8 mouse cellular contexts compared by ENCODE assay signal in genomic region chr5:66337969-66338345, GRCm38 (mm10).
DNase-seq lines count a peak whose midpoint lies in the region; ATAC-seq lines count a peak whose summit lies in the region.

No protein-coding gene starts in this region.

- peak overlapping the region; percentile 86 for H3K4me2 ChIP-seq in embryonic facial prominence, embryonic 15.5 days (replicated peaks)
- peak overlapping the region; percentile 94 for H3K4me2 ChIP-seq in midbrain, embryonic 15.5 days

- no peak overlapping the region for H3K9ac ChIP-seq in embryonic facial prominence, embryonic 15.5 days
- H3K9ac ChIP-seq in midbrain, embryonic 15.5 days = peak overlapping the region; percentile 62

- H3K36me3 ChIP-seq in embryonic facial prominence, embryonic 15.5 days = no peaks in the 10 kb centered on the region
- no peaks in the 10 kb centered on the region for H3K36me3 ChIP-seq in midbrain, embryonic 15.5 days (replicated peaks)

- H3K4me1 ChIP-seq in embryonic facial prominence, embryonic 15.5 days = peaks cover 18% of the 10 kb centered on the region
- H3K4me1 ChIP-seq in midbrain, embryonic 15.5 days = peaks cover 57% of the 10 kb centered on the region

- no peak overlapping the region for H3K27ac ChIP-seq in embryonic facial prominence, embryonic 15.5 days (replicated peaks)
- H3K27ac ChIP-seq in midbrain, embryonic 15.5 days = peak overlapping the region; percentile 82

- no peaks in the 10 kb centered on the region for H3K9me3 ChIP-seq in embryonic facial prominence, embryonic 15.5 days (replicated peaks)
- no peaks in the 10 kb centered on the region for H3K9me3 ChIP-seq in midbrain, embryonic 15.5 days

- peak; percentile 31 for DNase-seq in right cerebral cortex, adult 18-20 months
- DNase-seq in right cerebral cortex, postnatal 36 days (ENCODE audit: low spot score in 2 of 2) = no peak
- peak; percentile 82 for DNase-seq in heart, postnatal 4 days
- DNase-seq in layer of hippocampus, postnatal 14 days (ENCODE audit: low spot score in 2 of 2) = peak; percentile 50 to 77
- no peak for DNase-seq in frontal cortex, postnatal 14 days (ENCODE audit: low spot score in 2 of 2)
- DNase-seq in thymus, postnatal 4 days = no peak

- 0 out of 2 replicates have a peak, but pooled peaks have one; percentile 24 for ATAC-seq in embryonic facial prominence, embryonic 15.5 days (ENCODE audit: insufficient number of reproducible peaks, low FRiP score, low TSS enrichment, low read depth)
- peak; percentile 60 for ATAC-seq in midbrain, embryonic 15.5 days (replicated peaks)

- H3K27me3 ChIP-seq in embryonic facial prominence, embryonic 15.5 days = no peaks in the 10 kb centered on the region
- no peaks in the 10 kb centered on the region for H3K27me3 ChIP-seq in midbrain, embryonic 15.5 days (replicated peaks)

- WGBS in embryonic facial prominence, embryonic 15.5 days = 31% methylated on average over 6 of the region's 6 CpGs
- WGBS in midbrain, embryonic 15.5 days = 17% methylated on average over 6 of the region's 6 CpGs

- peak overlapping the region; percentile 41 for H3K4me3 ChIP-seq in embryonic facial prominence, embryonic 15.5 days (replicated peaks)
- peak overlapping the region; percentile 60 for H3K4me3 ChIP-seq in midbrain, embryonic 15.5 days

Comparison
In these comparisons a context has a peak if more than half of its experiments do, and no peak if none do; other contexts are left out.
1. DNase-seq: peak in right cerebral cortex, adult 18-20 months (single experiment), heart, postnatal 4 days (single experiment) and layer of hippocampus, postnatal 14 days (2 of 2); none in right cerebral cortex, postnatal 36 days (0 of 2), frontal cortex, postnatal 14 days (0 of 2) and thymus, postnatal 4 days (single experiment).